Mouse (Mus musculus) liver, embryonic 14.5 days (tissue): ENCODE results near the gene Prkci.

Experiments used
- CTCF ChIP-seq: IDR thresholded peaks from 2 replicates; pipeline ENCODE4 v1.5.1; 2016; ENCODE audit warnings: antibody characterized with exemption, low read depth, control low read depth
- EP300 ChIP-seq: IDR thresholded peaks from 2 replicates; pipeline ENCODE4 v1.6.1; 2016; ENCODE audit warnings: antibody characterized with exemption, low read depth

- TF ChIP-seq CTCF (no peak), EP300 (no peak)
Measured at GRCm38 (mm10) chr3:30994859-30995258, 688 bp upstream of the Prkci start.
